Mouse (Mus musculus): ENCODE results near the gene Mocs3. TPM values are rescaled to one million over a fixed set of nuclear protein-coding genes. Genes with fewer than 3 reads are reported as not detected.

Gene Mocs3
- polyA plus RNA-seq, 1 experiment from 2014 or later = 7.7 TPM

GRCm38 (mm10) chr2:168245571-168245970 lies 15.1 kb downstream of the Mocs3 start:
- no peak overlapping the region for H3K4me2 ChIP-seq
- H3K4me3 ChIP-seq = no peak overlapping the region
- no peaks in the 10 kb centered on the region for H3K9me3 ChIP-seq
- no peaks in the 10 kb centered on the region for H3K4me1 ChIP-seq (replicated peaks)
- H3K27ac ChIP-seq = no peak overlapping the region
- ATAC-seq (ENCODE audit: low FRiP score) = no peak
- H3K27me3 ChIP-seq = peaks cover 9% of the 10 kb centered on the region
- no peak overlapping the region for H3K9ac ChIP-seq
- H3K36me3 ChIP-seq = no peaks in the 10 kb centered on the region
- WGBS = 35% methylated on average over 8 of the region's 8 CpGs

- WGBS = 72% methylated on average over 8 of the region's 8 CpGs
- H3K36me3 ChIP-seq = no peaks in the 10 kb centered on the region
These were observed 17.9 kb downstream of the Mocs3 start for GRCm38 (mm10) chr2:168248167-168248855.

GRCm38 (mm10) chr2:168248856-168249245 lies 18.4 kb downstream of the Mocs3 start:
- Histone ChIP-seq H3K9ac (no peak overlapping the region), H3K27me3 (peaks cover 19% of the 10 kb centered on the region), H3K4me1 (replicated peaks) (no peaks in the 10 kb centered on the region), H3K36me3 (no peaks in the 10 kb centered on the region), H3K9me3 (no peaks in the 10 kb centered on the region), H3K27ac (no peak overlapping the region), H3K4me2 (no peak overlapping the region), H3K4me3 (no peak overlapping the region)
- 23% methylated on average over 2 of the region's 2 CpGs for WGBS
- no peak for ATAC-seq (ENCODE audit: low FRiP score)

More at GRCm38 (mm10) chr2:168248167-168248855, 17.9 kb downstream of the Mocs3 start:
- no peak overlapping the region for H3K27ac ChIP-seq
- H3K4me3 ChIP-seq = no peak overlapping the region
- no peaks in the 10 kb centered on the region for H3K4me1 ChIP-seq (replicated peaks)
- H3K9ac ChIP-seq = no peak overlapping the region
- H3K27me3 ChIP-seq = peaks cover 19% of the 10 kb centered on the region
- no peaks in the 10 kb centered on the region for H3K9me3 ChIP-seq
- H3K4me2 ChIP-seq = no peak overlapping the region
- 0 out of 2 replicates have a peak, but pooled peaks have one; percentile 45 for ATAC-seq (ENCODE audit: low FRiP score)

- Histone ChIP-seq H3K4me2 (no peak overlapping the region), H3K9me3 (no peaks in the 10 kb centered on the region), H3K27ac (no peak overlapping the region), H3K9ac (no peak overlapping the region), H3K27me3 (peaks cover 22% of the 10 kb centered on the region), H3K4me1 (replicated peaks) (no peaks in the 10 kb centered on the region), H3K36me3 (no peaks in the 10 kb centered on the region), H3K4me3 (no peak overlapping the region)
- ATAC-seq (ENCODE audit: low FRiP score) = no peak
- 18% methylated on average over 8 of the region's 8 CpGs for WGBS
These were observed 19.8 kb downstream of the Mocs3 start for GRCm38 (mm10) chr2:168250270-168250669.

- Histone ChIP-seq H3K4me3 (no peak overlapping the region), H3K27me3 (peaks cover 19% of the 10 kb centered on the region), H3K4me2 (0 out of 2 replicates have a peak overlapping the region, but pooled peaks have one; percentile 9), H3K9ac (no peak overlapping the region), H3K27ac (no peak overlapping the region), H3K9me3 (no peaks in the 10 kb centered on the region), H3K36me3 (no peaks in the 10 kb centered on the region), H3K4me1 (replicated peaks) (no peaks in the 10 kb centered on the region)
- 0 out of 2 replicates have a peak, but pooled peaks have one; percentile 37 for ATAC-seq (ENCODE audit: low FRiP score)
- 15% methylated on average over 16 of the region's 16 CpGs for WGBS
These were observed 22.3 kb downstream of the Mocs3 start for GRCm38 (mm10) chr2:168252639-168253292.

GRCm38 (mm10) chr2:168253822-168254221 lies 23.4 kb downstream of the Mocs3 start:
- 74% methylated on average over 7 of the region's 7 CpGs for WGBS
- Histone ChIP-seq H3K4me3 (no peak overlapping the region), H3K36me3 (no peaks in the 10 kb centered on the region), H3K9me3 (no peaks in the 10 kb centered on the region), H3K9ac (no peak overlapping the region), H3K27me3 (peaks cover 21% of the 10 kb centered on the region), H3K4me1 (replicated peaks) (no peaks in the 10 kb centered on the region), H3K27ac (no peak overlapping the region), H3K4me2 (no peak overlapping the region)
- ATAC-seq (ENCODE audit: low FRiP score) = no peak

- H3K4me3 ChIP-seq = no peak overlapping the region
- no peak for ATAC-seq (ENCODE audit: low FRiP score)
- H3K4me1 ChIP-seq (replicated peaks) = no peaks in the 10 kb centered on the region
- WGBS = 85% methylated on average over 3 of the region's 3 CpGs
- H3K9ac ChIP-seq = no peak overlapping the region
- H3K36me3 ChIP-seq = no peaks in the 10 kb centered on the region
- H3K27ac ChIP-seq = no peak overlapping the region
- H3K27me3 ChIP-seq = peaks cover 14% of the 10 kb centered on the region; the same call in 1 of the 2 replicates
- no peak overlapping the region for H3K4me2 ChIP-seq
- no peaks in the 10 kb centered on the region for H3K9me3 ChIP-seq
These were observed 26.1 kb downstream of the Mocs3 start for GRCm38 (mm10) chr2:168256506-168256905.

GRCm38 (mm10) chr2:168257188-168257587 lies 26.8 kb downstream of the Mocs3 start:
- no peak for ATAC-seq (ENCODE audit: low FRiP score)
- Histone ChIP-seq H3K4me1 (replicated peaks) (no peaks in the 10 kb centered on the region), H3K4me3 (no peak overlapping the region), H3K4me2 (no peak overlapping the region), H3K27me3 (peaks cover 7% of the 10 kb centered on the region; the same call in 1 of the 2 replicates), H3K27ac (no peak overlapping the region), H3K9ac (no peak overlapping the region), H3K36me3 (no peaks in the 10 kb centered on the region), H3K9me3 (no peaks in the 10 kb centered on the region)
- 95% methylated on average over 4 of the region's 4 CpGs for WGBS

- no peaks in the 10 kb centered on the region for H3K9me3 ChIP-seq
- WGBS = 90% methylated on average over 8 of the region's 8 CpGs
- no peaks in the 10 kb centered on the region for H3K36me3 ChIP-seq
- no peak overlapping the region for H3K27ac ChIP-seq
- H3K4me3 ChIP-seq = no peak overlapping the region
- H3K4me1 ChIP-seq (replicated peaks) = 0 out of 2 replicates have a peak, but pooled peaks cover 3% of the 10 kb centered on the region
- H3K27me3 ChIP-seq = 0 out of 2 replicates have a peak, but pooled peaks cover 11% of the 10 kb centered on the region
- ATAC-seq (ENCODE audit: low FRiP score) = no peak
- no peak overlapping the region for H3K4me2 ChIP-seq
- no peak overlapping the region for H3K9ac ChIP-seq
These were observed 28.6 kb downstream of the Mocs3 start for GRCm38 (mm10) chr2:168259046-168259445.

GRCm38 (mm10) chr2:168260124-168260523 lies 29.7 kb downstream of the Mocs3 start:
- Histone ChIP-seq H3K9me3 (no peaks in the 10 kb centered on the region), H3K4me3 (no peak overlapping the region), H3K9ac (no peak overlapping the region), H3K4me1 (replicated peaks) (0 out of 2 replicates have a peak, but pooled peaks cover 3% of the 10 kb centered on the region), H3K27ac (no peak overlapping the region), H3K27me3 (0 out of 2 replicates have a peak, but pooled peaks cover 7% of the 10 kb centered on the region), H3K4me2 (no peak overlapping the region), H3K36me3 (no peaks in the 10 kb centered on the region)
- ATAC-seq (ENCODE audit: low FRiP score) = no peak
- WGBS = 93% methylated on average over 3 of the region's 3 CpGs

GRCm38 (mm10) chr2:168260900-168261299 lies 30.5 kb downstream of the Mocs3 start:
- Histone ChIP-seq H3K27ac (no peak overlapping the region), H3K9ac (peak overlapping the region; percentile 13; the same call in 1 of the 2 replicates), H3K36me3 (no peaks in the 10 kb centered on the region), H3K9me3 (no peaks in the 10 kb centered on the region), H3K27me3 (0 out of 2 replicates have a peak, but pooled peaks cover 7% of the 10 kb centered on the region), H3K4me2 (no peak overlapping the region), H3K4me3 (no peak overlapping the region), H3K4me1 (replicated peaks) (0 out of 2 replicates have a peak, but pooled peaks cover 3% of the 10 kb centered on the region)
- no peak for ATAC-seq (ENCODE audit: low FRiP score)
- 92% methylated on average over 10 of the region's 10 CpGs for WGBS

- no peak for ATAC-seq (ENCODE audit: low FRiP score)
- Histone ChIP-seq H3K4me2 (peak overlapping the region; percentile 21; the same call in 1 of the 2 replicates), H3K9ac (no peak overlapping the region), H3K36me3 (no peaks in the 10 kb centered on the region), H3K27ac (no peak overlapping the region), H3K4me3 (0 out of 2 replicates have a peak overlapping the region, but pooled peaks have one; percentile 2), H3K9me3 (0 out of 2 replicates have a peak, but pooled peaks cover 5% of the 10 kb centered on the region), H3K4me1 (replicated peaks) (no peaks in the 10 kb centered on the region), H3K27me3 (peaks cover 5% of the 10 kb centered on the region)
- 31% methylated on average over 7 of the region's 7 CpGs for WGBS
These were observed 37.6 kb downstream of the Mocs3 start for GRCm38 (mm10) chr2:168268033-168268432.

Measured in hindbrain, embryonic 13.5 days (tissue).